Mouse (Mus musculus): ENCODE measurements around the gene Aff4.

Aff4 gene

GRCm38 (mm10) chr11:53427993-53428715 lies 77.5 kb downstream of the Aff4 start:
- DNase-seq (ENCODE audit: low spot score in 2 of 2), result no peak

DNA sequence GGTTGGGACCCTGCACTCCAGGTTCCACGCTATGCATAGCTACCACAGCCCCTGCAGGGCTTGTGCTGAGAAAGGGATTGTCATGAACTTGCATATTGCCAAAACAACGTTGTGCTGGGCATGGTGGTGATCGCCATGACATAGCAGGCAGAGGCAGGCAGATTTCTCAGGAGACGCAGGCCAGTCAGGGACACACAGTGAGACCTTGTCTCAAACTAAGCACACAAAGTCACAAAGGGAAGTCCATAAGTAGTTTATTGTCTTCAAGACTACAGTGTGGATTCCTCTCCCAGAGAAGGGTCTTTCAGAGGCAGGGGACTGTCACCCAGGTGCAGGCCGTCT lies 78.1 kb downstream of the Aff4 start:
- no peak for DNase-seq (ENCODE audit: low spot score in 2 of 2)

DNA sequence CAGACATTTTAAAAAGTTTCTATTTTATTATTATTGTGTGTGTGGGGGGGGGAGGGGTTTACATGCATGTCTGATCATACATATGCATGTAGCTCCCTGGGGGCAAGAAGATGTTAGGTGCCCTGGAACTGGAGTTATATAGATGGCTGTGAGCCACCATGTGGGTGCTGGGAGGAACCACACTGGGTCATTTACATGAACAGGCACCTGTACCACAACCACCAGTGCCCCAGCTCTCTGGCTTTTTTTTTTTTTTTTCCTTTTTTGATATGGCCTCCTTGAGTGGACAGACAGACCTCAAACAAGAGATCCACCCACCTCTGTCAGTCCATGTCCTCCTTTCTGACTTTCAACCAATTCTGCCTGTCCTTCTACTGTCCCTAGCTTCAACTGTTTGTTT lies 78.5 kb downstream of the Aff4 start:
- DNase-seq (ENCODE audit: low spot score in 2 of 2), result no peak

DNA sequence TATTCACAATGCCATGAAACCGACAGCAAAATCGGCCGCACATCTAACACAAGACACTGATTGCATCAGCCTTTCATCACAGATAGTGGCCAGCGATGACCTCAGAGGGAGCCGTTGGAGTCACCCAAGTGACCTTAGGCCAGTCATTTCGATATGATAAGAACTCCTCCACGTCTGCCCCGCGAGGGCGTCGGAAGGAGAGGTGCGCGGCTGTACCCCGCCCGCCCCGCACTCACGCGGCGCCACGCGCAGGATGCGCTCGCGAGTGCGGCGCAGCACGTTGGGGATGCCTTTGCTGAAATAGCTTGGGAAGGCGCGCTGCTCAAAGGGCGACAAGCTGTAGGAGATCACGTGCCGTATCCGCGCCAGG lies 79.7 kb downstream of the Aff4 start:
- DNase-seq (ENCODE audit: low spot score in 2 of 2), result no peak

GRCm38 (mm10) chr11:53430670-53431346 lies 80.2 kb downstream of the Aff4 start, which contains the start of the genes Uqcrq and Gdf9:
Gene Uqcrq, minus strand, starts transcription at chr11:53430831.
Gene Gdf9, plus strand, starts transcription at chr11:53431023.
- DNase-seq (ENCODE audit: low spot score in 2 of 2), result peak; percentile 99 to 100

GRCm38 (mm10) chr11:53431347-53432056 lies 80.9 kb downstream of the Aff4 start:
- no peak for DNase-seq (ENCODE audit: low spot score in 2 of 2)

- no peak for DNase-seq (ENCODE audit: low spot score in 2 of 2)
These were observed 82.4 kb downstream of the Aff4 start for GRCm38 (mm10) chr11:53433057-53433456.

GRCm38 (mm10) chr11:53435504-53435903 lies 84.9 kb downstream of the Aff4 start:
- DNase-seq (ENCODE audit: low spot score in 2 of 2), result no peak

- DNase-seq (ENCODE audit: low spot score in 2 of 2), result no peak
These were observed 85.7 kb downstream of the Aff4 start for GRCm38 (mm10) chr11:53436338-53436737.

GRCm38 (mm10) chr11:53441921-53442320 lies 91.3 kb downstream of the Aff4 start:
- DNase-seq (ENCODE audit: low spot score in 2 of 2), result no peak

- no peak for DNase-seq (ENCODE audit: low spot score in 2 of 2)
These were observed 93.2 kb downstream of the Aff4 start for GRCm38 (mm10) chr11:53443861-53444260.

GRCm38 (mm10) chr11:53445562-53445961 lies 94.9 kb downstream of the Aff4 start:
- no peak for DNase-seq (ENCODE audit: low spot score in 2 of 2)

DNA sequence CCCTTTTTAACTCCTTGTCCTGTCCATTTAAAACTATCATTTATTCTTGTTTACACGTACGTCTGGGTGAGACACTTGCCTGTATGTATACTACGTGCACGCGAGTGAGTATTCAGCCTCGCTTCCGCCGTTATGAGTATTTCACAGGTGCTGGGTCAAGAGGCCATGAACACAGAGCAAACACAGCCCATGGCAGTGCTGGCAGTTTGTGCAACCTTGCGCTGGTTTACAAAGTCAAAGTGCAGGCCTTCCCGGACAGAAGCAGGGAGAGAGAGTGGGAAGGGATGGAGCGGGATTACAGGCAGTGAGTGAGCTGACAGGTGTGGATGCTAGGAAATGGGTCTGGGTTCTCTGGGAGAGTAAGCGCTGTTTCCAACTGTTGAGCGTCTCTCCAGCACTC lies 95.5 kb downstream of the Aff4 start:
- no peak for DNase-seq (ENCODE audit: low spot score in 2 of 2)

- no peak for DNase-seq (ENCODE audit: low spot score in 2 of 2)
These were observed 97.4 kb downstream of the Aff4 start for GRCm38 (mm10) chr11:53447996-53448395.

DNA sequence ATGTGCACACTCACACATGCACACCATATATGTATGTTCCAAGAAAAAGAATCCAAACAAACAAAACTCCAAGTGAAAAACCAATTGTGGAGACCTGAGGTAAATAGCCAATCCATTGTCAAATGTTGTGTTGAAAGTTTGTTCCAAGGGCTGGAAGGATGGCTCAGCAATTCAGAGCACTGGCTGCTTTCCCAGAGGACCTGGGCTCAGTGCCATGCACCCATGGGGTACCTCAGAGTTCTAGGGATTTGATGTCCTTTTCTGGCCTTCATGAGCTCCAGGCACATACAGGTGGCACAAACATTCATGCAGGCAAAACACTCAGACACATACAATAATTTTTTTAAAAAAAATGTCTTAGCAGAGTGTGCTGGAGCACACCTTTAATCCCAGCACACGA lies 97.9 kb downstream of the Aff4 start:
- no peak for DNase-seq (ENCODE audit: low spot score in 2 of 2)

GRCm38 (mm10) chr11:53450070-53450705 lies 99.6 kb downstream of the Aff4 start:
- DNase-seq (ENCODE audit: low spot score in 2 of 2), result no peak

DNA sequence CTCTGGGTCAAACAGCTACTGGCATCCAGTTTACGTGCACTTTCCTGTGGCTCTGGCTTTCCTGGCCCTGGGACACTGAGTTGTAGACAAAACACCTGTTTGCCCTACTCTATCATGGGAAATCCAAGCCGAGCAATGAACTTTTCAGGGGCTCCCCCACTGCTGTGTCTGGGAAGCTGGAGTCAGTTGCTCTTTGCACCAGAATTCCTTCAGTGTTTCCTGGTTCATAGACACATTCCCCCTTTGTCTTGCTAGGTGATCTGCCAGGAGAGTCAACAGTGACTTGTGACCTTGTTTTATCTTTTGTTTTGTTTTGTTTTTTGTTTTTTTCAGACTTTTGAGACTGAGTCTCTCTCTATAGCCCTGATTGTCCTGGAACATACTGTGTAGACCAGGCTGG lies 100.7 kb downstream of the Aff4 start:
- no peak for DNase-seq (ENCODE audit: low spot score in 2 of 2)

DNA sequence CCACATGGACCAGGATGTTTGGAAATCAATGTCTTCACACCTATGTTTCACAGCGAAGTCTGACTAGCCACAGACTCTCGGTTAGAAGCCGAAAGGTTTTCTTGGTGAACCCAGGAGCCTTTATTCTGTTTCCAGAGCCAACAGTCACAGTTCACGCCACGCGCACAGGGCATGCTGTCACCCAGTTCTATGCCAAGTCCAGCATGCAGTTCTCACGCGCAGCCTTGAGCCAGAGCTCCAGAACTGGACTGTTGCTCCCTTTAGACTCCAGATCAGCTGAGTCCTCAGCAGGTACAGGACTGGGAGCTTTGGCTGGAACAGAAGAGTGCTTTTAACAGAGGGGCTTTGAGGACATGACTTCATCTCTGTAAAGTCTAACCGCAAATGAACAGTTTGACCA lies 101.8 kb downstream of the Aff4 start:
- DNase-seq (ENCODE audit: low spot score in 2 of 2), result no peak

GRCm38 (mm10) chr11:53453031-53453430 lies 102.4 kb downstream of the Aff4 start:
- DNase-seq (ENCODE audit: low spot score in 2 of 2), result no peak

GRCm38 (mm10) chr11:53456474-53457371 lies 106.1 kb downstream of the Aff4 start, which contains the start of the genes Gm10447 and Shroom1:
Gene Gm10447, minus strand, starts transcription at chr11:53457110.
Gene Shroom1, plus strand, starts transcription at chr11:53457205.
- DNase-seq (ENCODE audit: low spot score in 2 of 2), result no peak

- no peak for DNase-seq (ENCODE audit: low spot score in 2 of 2)
These were observed 106.8 kb downstream of the Aff4 start for GRCm38 (mm10) chr11:53457372-53457954.
